Mouse (Mus musculus) gastrocnemius, postnatal 14 days (tissue): ENCODE data around the gene Chst15. TPM values are rescaled to one million over a fixed set of nuclear protein-coding genes. Genes with fewer than 3 reads are reported as not detected.
A peak's percentile ranks its signal among the peaks of the same experiment; 100 is the strongest.

Experiments
- DNase-seq: peaks from one replicate; pipeline ENCODE4 v3.0.0; 2021; ENCODE audit warnings: mixed read lengths
- intact Hi-C: fragments of 180-260 bp; cut with DNase I; formaldehyde crosslinking; loops from one replicate; pipeline ENCODE4 v1.15.1; 2025; ENCODE audit warnings: low total_unique reads
- total RNA-seq, 2 experiments: library from RNA; stranded (reverse); gene quantifications; 2 replicates each; pipeline ENCODE4 v1.2.3; 2021

Chst15 gene
- total RNA-seq, 2 experiments from 2014 or later: 5.8 to 8.4 TPM

DNA sequence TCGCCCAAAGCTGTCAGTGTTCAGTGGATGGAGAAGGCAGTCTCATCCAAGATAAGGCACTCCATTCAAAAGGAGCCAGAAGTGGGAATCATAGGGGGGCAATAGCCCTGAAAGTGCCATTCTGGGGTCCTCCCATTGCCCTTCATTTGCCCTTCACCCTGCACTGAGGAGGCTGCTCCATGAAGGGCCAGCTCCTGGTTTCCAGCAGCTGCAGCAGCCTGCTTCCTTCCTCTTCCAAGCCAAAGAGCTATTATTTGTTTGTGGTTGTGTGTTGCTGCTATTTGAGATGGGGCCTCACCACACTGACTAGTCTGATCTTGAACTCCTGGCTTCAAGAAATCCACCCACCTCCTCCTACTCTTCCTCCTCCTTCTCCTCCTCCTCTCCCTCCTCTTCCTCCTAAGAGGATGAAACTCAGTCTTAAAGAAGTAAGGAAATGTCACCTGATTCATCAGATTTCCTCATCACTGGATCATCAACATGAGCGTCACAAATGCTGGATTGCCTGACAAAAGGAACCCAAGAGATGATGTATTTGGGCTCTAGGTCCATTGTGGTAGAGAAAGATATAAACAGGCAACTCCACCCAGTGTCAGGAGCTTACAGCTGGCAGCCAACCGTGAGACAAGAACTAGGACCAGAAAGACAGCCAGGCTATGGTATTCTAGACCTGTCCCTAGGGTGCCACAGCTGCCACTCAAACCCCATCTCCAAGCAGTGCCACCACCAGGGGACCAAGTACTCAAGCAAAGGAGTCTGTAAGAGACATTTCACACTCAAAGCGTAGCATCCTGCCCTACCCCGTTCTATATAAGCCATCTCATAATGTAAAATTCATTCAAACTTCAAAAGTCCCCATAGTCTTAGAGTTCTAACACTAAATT, 11.3 kb downstream of the Chst15 start:
- DNase-seq: no peak
- intact Hi-C loops: no loop called here

DNA sequence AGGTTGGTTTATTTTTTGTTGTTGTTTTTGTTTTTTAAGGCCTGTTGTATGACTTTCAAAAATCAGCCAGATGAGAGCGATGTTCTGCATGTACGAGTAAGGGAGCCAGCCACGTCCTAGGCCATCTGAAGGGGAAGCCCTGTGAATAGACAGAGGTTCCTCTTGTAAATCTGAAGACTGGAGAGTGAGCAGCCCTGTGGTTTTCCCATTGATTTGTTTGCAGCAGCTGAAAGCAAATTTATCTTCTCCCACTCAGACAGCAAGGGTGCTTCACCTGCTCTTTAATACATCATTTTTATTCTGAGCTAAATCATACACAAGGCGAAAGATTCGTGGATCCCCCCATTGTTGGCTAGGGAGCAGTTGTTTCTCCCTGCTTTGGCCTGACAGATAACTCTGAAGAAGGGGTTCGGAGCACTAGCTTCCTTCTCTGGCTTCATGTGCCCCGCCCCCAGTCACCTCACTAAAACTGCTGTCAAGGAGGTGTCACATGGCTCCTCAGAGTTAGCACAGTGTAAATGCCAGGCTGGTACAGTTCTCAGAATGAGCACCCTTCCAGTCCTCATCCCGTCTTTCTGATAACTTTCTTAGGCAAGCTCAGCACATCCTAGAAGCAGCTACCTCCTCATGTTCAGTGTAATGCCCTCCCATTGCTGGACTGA, 12.5 kb downstream of the Chst15 start:
- DNase-seq: no peak
- intact Hi-C loops: no loop called here

DNA sequence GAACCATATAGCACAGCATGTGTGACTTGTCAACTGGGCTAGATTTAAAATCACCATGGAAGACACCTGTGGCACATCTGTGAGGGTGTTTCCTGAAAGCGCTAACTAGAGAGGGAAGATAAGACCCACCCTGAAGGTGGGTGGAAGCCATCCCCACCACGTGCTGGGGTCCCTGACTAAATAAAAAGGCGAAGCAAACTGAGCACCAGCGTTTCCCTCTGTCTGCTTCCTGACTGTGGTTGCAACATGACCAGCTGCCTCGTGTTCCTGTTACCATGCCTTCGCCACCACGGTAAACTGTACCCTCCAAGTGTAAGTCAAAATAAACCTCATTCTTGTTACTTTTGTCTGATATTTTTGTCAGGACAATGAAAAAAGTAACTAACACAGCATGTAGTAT, 13.0 kb downstream of the Chst15 start:
- intact Hi-C loops: no loop called here
- no peak for DNase-seq

DNA sequence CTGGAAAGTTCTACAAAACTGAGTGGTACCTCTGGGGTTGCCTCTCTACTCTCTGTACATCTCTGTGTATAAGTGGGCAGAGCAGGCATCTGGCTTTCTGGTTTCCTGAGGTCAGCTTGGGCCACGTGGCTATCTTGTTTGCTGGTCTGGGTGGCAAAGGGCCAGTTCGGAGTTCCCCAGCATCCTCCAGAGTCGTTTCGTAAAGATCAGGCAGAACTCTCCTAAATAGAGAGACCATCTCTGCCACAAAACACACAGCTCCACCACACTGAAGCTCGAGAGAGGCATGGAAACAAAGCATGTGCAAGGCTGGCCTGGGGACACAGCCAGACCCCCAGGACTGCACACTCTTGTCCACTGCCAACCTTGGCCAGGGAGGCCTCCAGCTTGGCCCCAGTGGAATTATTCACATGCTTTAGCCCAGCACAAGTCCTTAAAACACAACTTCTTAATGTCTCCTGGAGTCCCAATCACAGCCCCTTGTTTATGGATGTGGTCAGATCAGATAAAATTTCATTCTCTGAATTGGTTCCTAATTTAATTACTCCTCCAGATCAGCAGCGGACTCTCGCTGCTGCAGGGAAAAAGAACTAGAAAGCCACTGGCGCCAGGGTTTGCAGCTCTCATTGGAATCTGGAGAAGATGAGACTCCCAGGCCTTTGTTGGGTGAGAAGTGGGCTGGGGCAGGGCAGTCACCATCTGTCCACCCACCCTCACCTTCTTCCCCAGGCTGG, 14.4 kb downstream of the Chst15 start:
- intact Hi-C loops: no loop called here
- DNase-seq: peak; percentile 53

DNA sequence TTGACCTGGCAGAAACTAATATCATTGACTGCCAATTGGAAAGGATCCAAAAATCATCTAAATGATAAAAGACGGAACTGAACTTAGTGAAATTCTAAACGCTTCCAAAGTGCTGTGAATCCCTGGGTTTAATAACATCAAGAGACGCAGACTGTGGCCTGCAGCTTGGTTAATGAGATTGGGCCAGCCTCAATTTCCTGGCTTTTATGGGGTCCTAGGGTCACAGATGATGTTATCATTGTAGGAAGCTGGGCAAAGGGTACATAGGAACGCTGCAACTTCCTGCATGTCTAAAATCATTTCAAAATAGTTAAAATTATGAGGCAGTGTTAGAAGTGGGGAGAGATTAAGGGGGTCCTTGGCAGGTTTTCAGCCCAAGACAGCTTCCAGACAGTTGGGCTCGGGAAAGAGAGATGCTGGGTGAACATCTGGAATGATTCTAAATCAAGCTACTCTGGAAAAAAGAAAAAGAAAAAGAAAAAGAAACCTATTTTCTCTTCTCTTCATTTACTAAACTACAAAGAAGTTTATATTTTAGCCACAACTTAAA, 17.3 kb downstream of the Chst15 start:
- intact Hi-C loops: no loop called here

DNA sequence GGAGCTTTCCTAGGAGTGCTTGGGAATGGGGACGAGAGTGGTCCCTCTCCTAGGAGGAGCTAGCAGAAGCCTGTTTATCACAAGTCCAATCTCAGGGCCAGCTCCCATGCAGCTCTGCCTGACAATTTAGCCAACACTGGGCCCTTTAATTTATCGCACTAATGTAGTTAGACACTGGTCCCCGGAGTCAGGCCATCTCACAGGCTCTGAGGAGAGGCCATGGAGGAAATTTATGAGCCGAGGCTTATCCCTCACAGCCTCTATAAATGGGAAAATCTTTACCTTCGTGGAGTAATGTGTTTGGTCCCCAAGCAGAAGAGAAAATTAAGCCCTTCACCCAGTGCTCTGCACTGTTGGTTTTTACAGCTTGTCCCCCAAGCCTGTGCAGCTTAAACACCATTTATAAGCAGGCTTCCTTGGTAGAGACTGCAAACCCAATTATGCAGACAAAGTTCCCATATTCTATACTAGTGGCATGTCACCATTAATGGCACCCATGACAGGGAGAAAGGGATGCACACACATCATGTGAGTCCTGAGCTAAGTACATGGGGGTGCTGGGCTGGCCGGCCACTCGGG, 18.5 kb downstream of the Chst15 start:
- DNase-seq: no peak

More for the DNA sequence above, 17.3 kb downstream of the Chst15 start:
- DNase-seq: no peak

DNA sequence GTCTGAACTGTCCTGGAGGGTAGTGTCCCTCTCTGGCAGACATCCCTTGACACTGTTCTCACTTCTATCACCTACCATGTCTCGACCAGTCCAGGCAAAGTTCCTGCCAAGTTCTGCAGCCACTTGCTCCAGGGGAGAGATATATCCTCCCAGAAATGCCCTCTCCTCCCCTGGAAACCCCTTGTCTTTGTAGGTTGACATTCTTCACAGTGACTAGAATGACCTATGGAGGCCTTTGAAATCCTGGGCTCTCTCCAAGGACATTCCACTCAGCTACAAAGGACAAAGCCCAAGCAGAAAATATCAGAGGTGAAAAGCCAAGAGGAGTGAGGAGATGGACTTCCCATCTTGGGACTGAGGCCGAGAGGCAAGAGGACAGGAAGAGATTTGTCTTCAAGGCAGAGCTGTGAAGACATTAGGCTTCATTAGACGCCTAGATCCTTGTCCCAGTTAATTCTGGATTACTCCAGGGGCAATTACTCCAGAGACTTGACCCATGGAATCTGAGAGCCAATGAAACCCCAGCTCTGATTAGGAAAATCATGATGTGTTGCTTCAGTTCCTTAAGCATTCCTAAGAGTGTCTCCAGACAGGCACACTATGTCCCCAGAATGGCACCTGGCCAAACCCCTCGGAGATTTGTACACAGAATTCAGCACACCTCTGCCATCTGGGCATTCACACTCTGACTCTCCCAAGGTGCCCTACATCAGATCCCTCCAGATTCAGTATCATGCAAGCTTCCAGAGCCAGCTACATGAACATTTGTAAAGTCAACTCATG, 20.2 kb downstream of the Chst15 start:
- no peak for DNase-seq
- intact Hi-C loops: no loop called here

More for the DNA sequence above, 18.5 kb downstream of the Chst15 start:
- intact Hi-C loops: no loop called here

DNA sequence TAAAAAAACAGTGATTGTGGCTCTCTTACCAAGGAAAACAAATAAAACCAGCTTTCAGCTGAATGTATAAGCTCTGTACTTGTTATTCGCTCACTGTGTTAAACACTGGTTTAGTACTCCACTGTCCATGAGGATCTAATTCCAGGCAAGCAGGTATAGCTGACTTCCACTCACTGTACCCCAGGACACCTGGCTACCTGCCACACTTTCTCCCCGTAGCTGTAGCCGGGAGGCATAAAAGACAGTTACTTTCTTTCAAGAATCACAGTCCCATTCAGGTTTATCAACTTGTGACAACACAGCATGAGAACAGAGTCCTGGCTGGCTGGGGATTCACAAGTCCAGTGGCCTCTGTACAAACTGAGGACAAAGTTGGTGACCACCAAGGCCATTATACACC, 20.9 kb downstream of the Chst15 start:
- intact Hi-C loops: no loop called here
- DNase-seq: no peak

DNA sequence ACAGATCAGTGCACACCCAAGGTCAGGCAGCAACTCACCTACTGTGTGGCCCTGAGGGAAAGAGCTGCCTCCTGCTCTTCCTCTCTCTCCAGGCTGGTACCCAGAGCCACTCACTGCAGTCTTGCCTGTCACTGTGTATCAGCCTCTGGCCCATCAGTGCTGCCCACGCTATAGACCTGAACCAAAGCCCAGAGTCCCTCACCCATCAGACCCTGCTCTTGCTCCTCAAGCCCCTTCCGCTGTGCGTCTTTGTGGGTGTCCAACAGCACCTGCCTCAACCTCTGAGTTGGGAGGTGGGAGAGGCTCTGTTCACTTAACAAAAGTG, 29.7 kb downstream of the Chst15 start:
- no peak for DNase-seq
- intact Hi-C loops: no loop called here

DNA sequence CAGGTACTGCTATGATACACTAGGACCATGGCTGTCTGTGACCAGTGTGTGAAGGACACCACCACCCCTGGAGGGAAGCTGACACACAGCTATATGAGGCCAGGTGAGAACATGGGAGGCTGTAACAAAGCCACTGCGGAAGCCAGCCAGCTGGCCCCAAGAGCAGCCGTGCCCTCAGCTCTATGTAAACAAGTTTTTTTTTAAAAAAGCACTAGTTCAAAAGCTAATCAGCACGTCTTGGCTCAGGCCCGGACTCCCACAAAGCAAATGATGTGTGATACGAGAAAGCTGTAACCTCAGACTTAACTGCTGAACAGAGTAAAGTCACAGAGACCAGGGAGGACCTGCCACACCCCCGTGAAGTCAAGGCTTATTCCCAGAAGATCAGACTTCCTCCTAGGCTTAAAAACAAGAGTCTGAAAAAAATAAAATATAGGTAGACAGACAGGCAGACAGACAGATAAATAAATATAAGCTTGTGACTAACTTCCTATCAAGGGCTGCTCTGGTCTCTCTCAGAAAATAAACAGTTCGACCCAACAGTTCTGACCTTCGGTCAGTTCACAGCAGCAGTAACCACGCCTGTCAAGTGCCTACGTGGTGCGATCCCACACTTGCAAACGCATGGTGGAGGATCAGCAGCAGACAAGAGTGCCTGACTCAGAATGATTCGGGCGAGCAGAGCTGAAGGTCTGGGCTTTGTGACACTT, 30.2 kb downstream of the Chst15 start:
- DNase-seq: no peak
- intact Hi-C loops: no loop called here

DNA sequence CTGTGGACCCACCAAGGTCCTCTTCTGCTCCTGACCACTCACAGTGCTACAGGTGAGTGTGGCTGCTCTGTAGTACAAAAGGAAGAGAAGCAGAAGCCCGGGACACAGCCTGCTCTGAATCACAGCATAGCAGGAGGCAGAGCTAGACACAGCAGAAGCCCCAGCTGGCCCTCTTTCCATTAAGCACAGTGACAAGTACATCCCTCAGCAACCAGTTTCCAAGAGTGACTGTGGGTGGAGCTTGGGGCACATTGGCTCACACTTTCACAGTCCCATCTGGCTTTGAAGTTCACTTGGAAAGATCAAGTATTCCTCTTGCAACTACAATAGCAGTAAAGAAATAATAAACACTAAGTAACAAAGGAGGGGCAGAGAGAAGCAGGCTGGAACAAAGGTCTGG, 32.2 kb downstream of the Chst15 start:
- DNase-seq: no peak
- intact Hi-C loops: no loop called here

DNA sequence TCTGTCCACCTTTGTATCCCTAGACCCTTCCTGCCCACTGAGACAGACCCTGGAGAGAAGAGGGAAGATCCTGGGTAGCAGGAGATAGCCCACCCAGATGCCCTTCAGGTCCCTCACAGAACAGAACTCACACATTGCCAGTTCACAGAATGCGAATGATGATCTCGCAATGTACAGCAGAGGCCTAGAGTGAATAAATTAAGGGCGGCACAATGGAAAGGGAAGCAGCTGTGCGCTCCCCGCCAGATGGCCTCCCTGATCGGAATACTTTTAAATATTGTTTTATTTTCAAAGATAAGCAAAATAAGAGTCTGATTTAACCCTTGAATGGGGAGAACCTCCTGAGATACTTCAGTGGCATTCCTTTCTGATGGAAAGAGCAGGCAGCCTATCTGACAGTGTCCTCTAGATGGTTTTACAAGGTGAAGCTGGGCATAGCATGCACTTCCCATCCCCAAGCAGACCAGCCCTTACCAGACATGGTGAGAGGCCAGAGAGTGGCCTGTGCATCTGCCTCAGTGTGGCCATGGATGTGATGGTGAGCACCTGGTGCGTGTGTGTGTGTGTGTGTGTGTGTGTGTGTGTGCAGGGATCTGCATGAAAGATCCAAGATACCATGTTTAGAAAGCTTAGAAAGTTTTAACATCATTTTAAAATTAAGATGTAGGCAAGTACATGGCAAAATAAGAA, 32.8 kb downstream of the Chst15 start:
- intact Hi-C loops: no loop called here
- no peak for DNase-seq

DNA sequence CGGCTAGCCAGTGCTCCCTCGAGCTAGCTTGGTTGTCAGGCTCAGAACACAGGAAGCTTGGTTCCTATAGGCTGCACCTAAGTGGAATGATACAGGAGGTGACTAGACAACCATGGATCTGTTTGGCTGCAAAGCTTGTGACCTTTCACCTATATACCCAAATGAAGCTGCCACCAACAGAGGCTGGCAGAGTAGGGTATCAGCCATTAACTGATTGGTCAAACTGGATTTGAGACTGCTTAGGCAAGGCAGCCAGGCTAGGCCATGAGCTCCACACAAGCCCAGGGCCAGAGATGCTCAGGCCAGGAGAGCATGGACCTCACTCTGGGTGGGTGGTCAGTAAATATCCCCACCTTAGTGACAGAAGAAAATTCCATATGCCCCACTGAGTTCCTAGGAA, 34.5 kb downstream of the Chst15 start:
- no peak for DNase-seq
- intact Hi-C loops: no loop called here

DNA sequence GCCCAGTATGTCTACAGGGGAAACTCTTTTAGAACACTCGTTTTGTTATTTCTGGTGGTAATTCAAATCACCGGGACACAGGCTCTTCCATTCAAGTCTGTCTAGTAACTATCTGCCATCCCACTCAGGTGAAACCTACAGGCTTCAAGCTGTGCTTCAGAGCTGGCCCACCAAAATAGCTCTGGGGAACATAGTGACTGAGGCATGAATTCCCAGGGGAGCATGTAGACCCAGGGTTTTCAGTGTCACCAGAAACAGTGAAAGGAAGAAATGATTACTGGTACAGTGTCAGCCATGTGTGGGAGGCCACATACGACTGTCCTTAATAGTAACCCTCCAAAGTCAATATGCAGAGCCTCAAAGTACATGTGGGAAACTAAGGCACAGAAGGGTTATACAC, 34.9 kb downstream of the Chst15 start:
- no peak for DNase-seq
- intact Hi-C loops: no loop called here

DNA sequence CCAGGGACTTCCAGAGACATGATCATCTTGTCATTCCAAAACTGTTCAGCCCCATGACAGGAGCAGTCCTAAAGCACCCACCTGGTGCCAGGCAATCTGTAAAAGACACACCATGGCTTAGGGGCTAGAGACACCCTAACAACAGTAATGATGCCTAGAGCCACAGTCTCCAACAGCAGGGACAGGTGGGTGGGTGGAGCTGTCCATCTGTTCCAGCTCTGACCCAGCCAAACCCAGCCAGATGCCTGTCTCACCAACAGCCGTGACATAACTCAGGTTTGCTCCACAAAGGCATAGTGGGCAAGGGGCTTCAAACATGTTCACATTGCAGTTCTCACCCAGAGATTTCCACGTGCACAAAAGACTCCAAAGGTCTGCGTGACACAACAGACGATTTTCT, 35.3 kb downstream of the Chst15 start:
- intact Hi-C loops: no loop called here
- DNase-seq: no peak

DNA sequence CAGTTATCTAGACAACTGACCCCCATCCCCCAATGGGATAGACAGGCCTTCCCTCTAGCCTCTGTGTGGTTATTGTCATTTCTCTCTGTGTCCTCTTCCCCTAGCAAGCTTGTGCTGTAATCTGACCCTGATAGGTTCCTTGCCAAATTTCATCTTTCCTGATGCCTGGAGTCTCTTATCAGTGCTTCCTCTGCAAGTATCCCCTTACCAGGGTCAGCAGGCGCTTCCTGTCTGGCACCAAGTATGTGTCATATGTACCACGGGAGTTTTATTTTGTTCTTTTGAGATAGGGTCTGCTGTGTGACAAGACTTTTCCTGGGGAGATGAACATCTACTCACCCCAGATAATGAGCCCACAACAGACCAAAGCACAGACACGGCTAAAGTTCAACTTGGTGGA, 38.4 kb downstream of the Chst15 start:
- DNase-seq: no peak
- intact Hi-C loops: no loop called here

DNA sequence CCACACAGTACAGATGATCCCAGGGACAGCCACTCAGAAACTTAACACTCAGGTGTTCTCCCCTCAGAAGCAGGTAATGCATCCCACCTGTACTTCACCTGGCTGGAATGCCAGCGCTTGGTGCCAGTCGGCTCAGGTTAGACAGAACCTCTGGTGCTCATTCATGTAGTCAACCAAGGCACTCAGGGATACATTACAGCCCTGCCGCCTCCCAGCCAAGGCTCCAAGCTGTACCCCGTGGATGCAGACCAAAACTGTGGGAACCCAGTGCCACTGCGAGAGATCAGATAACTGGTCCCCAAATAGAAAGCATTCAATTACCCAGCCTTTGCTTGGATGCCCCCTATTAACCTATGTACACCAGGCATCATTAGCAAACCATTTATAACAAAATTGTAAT, 40.7 kb downstream of the Chst15 start:
- intact Hi-C loops: no loop called here
- DNase-seq: peak; percentile 31
